Comparison of ENCODE assay signal across 7 mouse cellular contexts in the genomic region with DNA sequence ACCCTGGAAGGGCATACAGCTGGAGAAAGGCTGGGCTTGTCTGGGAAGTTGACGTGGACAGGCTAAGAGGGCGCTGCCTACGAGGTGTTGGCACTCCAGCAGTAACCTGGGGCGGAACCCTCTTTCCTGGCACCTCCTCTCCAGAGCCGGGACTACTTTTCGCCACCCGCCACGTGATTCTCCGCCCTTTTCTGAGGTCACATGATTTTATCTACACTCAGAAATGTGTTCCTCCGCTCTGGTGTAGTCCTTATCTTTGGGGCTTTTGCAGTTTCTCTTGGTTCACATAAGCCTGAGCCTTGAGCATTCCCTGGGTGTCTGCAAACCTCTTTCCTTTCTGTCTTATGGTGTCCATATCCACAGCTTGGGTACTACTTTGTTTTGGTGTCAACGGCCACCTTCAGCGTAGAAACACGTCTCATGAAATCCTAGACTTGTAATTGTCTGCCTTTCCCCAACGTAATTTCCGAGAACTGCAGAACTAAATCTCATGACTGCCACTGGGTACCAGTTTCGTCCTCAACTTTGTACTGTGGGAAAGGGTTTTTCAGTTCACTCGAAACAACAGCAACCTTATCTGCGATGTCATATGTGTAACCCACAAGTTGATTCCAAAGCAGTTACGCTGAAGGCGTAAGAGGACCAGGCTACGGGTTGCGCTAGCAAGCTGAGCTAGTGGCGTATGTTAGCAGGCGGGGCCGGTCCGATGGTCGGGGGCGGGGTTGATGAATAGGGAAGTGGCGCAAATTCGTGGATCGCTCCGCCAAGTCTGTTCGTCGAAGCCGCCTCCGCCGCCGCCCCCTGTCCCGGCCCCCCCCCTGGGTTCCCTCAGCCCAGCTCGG. TPM values are rescaled to one million over a fixed set of nuclear protein-coding genes. Genes with fewer than 3 reads are reported as not detected.
DNase-seq lines count a peak whose midpoint lies in the region; ATAC-seq lines count a peak whose summit lies in the region.

Gene Gabarap (plus strand): TSS at position 294 of the 842 bp plus-strand sequence.

- peak; percentile 99 for DNase-seq in adrenal gland, postnatal 14 days
- DNase-seq in embryonic facial prominence, embryonic 11.5 days (ENCODE audit: low spot score): peak; percentile 97
- DNase-seq in kidney, adult 11 months: peak; percentile 96
- peak; percentile 96 for DNase-seq in limb, embryonic 10.5 days (ENCODE audit: low spot score)
- peak; percentile 92 for DNase-seq in spleen, adult 12 weeks (ENCODE audit: low spot score)

- H3K27ac ChIP-seq in embryonic facial prominence, embryonic 11.5 days (replicated peaks; ENCODE audit: low read depth, low read length): peak within 1 kb of the TSS; percentile 81
- H3K27ac ChIP-seq in limb, embryonic 10.5 days: peak within 1 kb of the TSS; percentile 89
- H3K27ac ChIP-seq in midbrain, embryonic 13.5 days: peak within 1 kb of the TSS; percentile 93

- ATAC-seq in embryonic facial prominence, embryonic 11.5 days (replicated peaks; ENCODE audit: insufficient number of reproducible peaks, low FRiP score, low TSS enrichment, low read depth): peak; percentile 45
- peak; percentile 70 for ATAC-seq in granulocyte monocyte progenitor cell, adult 5-6 weeks (replicated peaks; ENCODE audit: poor library complexity, severe bottlenecking)
- ATAC-seq in midbrain, embryonic 13.5 days: peak; percentile 62

- H3K4me1 ChIP-seq in embryonic facial prominence, embryonic 11.5 days (ENCODE audit: control insufficient read depth, insufficient read depth, low read length): no peaks in the 10 kb centered on the region; the same call in 1 of the 2 replicates
- H3K4me1 ChIP-seq in limb, embryonic 10.5 days: peaks cover 22% of the 10 kb centered on the region
- H3K4me1 ChIP-seq in midbrain, embryonic 13.5 days (replicated peaks): peaks cover 30% of the 10 kb centered on the region

- under 1% methylated on average over 40 of the region's 40 CpGs for WGBS in embryonic facial prominence, embryonic 11.5 days
- under 1% methylated on average over 40 of the region's 40 CpGs for WGBS in limb, embryonic 10.5 days
- WGBS in midbrain, embryonic 13.5 days: under 1% methylated on average over 40 of the region's 40 CpGs

- peaks cover 13% of the 10 kb centered on the region for H3K36me3 ChIP-seq in embryonic facial prominence, embryonic 11.5 days (replicated peaks; ENCODE audit: control insufficient read depth, insufficient read depth, low read depth, low read length)
- H3K36me3 ChIP-seq in limb, embryonic 10.5 days: peaks cover 63% of the 10 kb centered on the region
- H3K36me3 ChIP-seq in midbrain, embryonic 13.5 days: peaks cover 55% of the 10 kb centered on the region

- H3K27me3 ChIP-seq in embryonic facial prominence, embryonic 11.5 days (ENCODE audit: control insufficient read depth, insufficient read depth, low read length): no peaks in the 10 kb centered on the region
- no peaks in the 10 kb centered on the region for H3K27me3 ChIP-seq in limb, embryonic 10.5 days (ENCODE audit: low read depth, poor library complexity, severe bottlenecking)
- no peaks in the 10 kb centered on the region for H3K27me3 ChIP-seq in midbrain, embryonic 13.5 days

- no peaks in the 10 kb centered on the region for H3K9me3 ChIP-seq in embryonic facial prominence, embryonic 11.5 days (replicated peaks; ENCODE audit: control insufficient read depth, low read length)
- H3K9me3 ChIP-seq in limb, embryonic 10.5 days (replicated peaks): no peaks in the 10 kb centered on the region
- no peaks in the 10 kb centered on the region for H3K9me3 ChIP-seq in midbrain, embryonic 13.5 days

- H3K9ac ChIP-seq in embryonic facial prominence, embryonic 11.5 days (replicated peaks; ENCODE audit: low read length): peak within 1 kb of the TSS; percentile 86
- H3K9ac ChIP-seq in midbrain, embryonic 13.5 days (replicated peaks): peak within 1 kb of the TSS; percentile 86

- peak within 1 kb of the TSS; percentile 82 for H3K4me2 ChIP-seq in embryonic facial prominence, embryonic 11.5 days (ENCODE audit: low read depth, low read length)
- H3K4me2 ChIP-seq in midbrain, embryonic 13.5 days (replicated peaks): peak within 1 kb of the TSS; percentile 72

- H3K4me3 ChIP-seq in embryonic facial prominence, embryonic 11.5 days (ENCODE audit: low read depth, low read length): peak within 1 kb of the TSS; percentile 74
- H3K4me3 ChIP-seq in limb, embryonic 10.5 days: peak within 1 kb of the TSS; percentile 69
- peak within 1 kb of the TSS; percentile 75 for H3K4me3 ChIP-seq in midbrain, embryonic 13.5 days (replicated peaks)

RNA-seq across cellular contexts. Expression of gene Gabarap, which starts in this region (rescaled TPM):
- total RNA-seq in adrenal gland, postnatal 14 days (2021): 344 and 351 TPM in 2 replicates
- polyA plus RNA-seq in embryonic facial prominence, embryonic 11.5 days (2014; fragmentation: Nextera tagmentation; extraction: Ambion mirVana): 474 and 509 TPM in 2 replicates
- 288 and 367 TPM in 2 replicates for total RNA-seq in granulocyte monocyte progenitor cell, adult 5-6 weeks (2014; fragmentation: Nextera tagmentation)
- 239 and 250 TPM in 2 replicates for total RNA-seq in granulocyte monocyte progenitor cell, adult 5-6 weeks (2017)
- 280 and 332 TPM in 2 replicates for polyA plus RNA-seq in limb, embryonic 10.5 days (2016; fragmentation: Nextera tagmentation; extraction: Ambion mirVana)
- 611 and 625 TPM in 2 replicates for polyA plus RNA-seq in midbrain, embryonic 13.5 days (2015; fragmentation: Nextera tagmentation; extraction: Ambion mirVana)

Comparison
In these comparisons a context has a peak if more than half of its experiments do, and no peak if none do; other contexts are left out.
1. Peak in every context shown above with its lines: DNase-seq, ATAC-seq, H3K4me3 ChIP-seq and H3K27ac ChIP-seq.